Mouse (Mus musculus) fat pad, adult 2 months (tissue): ENCODE measurements at regions not wholly inside any gene's neighbourhood (a gene's known extent, or its start where the extent isn't known, plus 50 kb on each side); places are given as distances from the start of the nearest gene placed in this dataset.

Source experiments
- DNase-seq: peaks from one replicate; pipeline ENCODE4 v3.0.0-alpha.2; 2011; ENCODE audit warnings: low read depth, low spot score; ENCODE audit errors: extremely low read depth

- no peak for DNase-seq
Measured at GRCm38 (mm10) chr2:147703981-147704380, 342.3 kb downstream of the Pax1 start.

GRCm38 (mm10) chr2:147702330-147703063 lies 340.8 kb downstream of the Pax1 start:
- DNase-seq, result no peak

GRCm38 (mm10) chr2:147699524-147700081 lies 337.9 kb downstream of the Pax1 start:
- DNase-seq, result no peak

DNA sequence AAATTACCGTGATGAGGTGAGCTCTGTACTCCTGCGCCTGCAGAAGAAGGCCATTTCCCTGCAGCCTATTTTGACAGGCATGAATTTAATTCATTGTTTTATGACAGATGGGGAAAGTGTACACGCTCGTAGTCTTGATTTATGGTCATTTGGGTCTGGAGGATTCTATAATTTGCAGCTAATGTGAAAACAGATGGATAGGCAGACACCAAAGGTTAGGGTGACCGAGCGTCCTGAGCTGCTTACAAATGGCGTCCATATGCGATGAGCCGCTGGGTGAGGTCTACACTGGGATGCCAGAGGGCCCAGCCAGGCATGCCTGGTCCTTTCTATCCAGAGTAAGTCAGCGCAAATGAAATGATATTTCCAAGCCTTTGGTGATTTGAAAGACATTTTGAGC lies 330.2 kb downstream of the Pax1 start:
- no peak for DNase-seq

- DNase-seq, result no peak
Measured at GRCm38 (mm10) chr2:147690506-147691208, 328.9 kb downstream of the Pax1 start.

DNA sequence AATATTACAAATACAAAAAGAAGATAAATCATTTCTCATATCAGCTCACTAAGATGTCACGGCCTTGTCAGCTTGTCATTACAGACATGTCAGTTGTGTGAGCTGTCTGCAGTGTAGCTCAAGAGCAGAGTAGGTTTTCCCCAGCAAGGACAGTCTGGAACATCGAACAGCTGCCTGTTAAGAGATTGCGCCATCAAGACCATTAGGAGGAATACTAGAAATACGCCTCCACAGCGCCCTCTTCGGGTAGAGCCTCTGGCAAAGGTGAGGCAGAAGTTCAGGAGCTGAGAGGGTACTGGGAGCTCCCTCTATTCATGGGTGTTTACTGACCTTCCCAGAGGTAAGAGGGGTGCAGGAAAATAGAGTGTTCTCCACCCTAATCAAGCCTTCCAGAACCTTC lies 327.0 kb downstream of the Pax1 start:
- DNase-seq, result no peak

DNA sequence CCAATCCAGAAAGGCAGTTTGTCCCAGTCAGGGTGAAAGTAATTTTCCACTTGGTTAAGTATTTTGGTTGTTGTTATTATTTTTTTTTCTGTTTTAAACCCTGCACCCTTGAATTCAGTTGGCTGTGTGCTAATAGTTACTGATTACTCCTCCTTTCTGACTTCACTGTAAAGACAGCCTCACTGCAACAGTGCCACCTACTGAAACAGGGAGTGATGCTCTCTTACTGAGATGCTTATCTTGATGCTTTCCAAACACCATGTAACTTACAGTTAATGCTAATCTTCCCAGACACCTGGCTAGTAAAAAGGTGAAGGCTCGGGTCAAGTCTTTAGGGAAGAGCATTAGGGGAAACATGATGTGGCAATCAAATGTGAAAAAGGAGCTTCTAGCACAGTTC lies 294.9 kb downstream of the Pax1 start:
- no peak for DNase-seq

- DNase-seq, result no peak
Measured at GRCm38 (mm10) chr2:147650229-147650628, 288.5 kb downstream of the Pax1 start.

- no peak for DNase-seq
Measured at GRCm38 (mm10) chr2:147647972-147648371, 286.2 kb downstream of the Pax1 start.

DNA sequence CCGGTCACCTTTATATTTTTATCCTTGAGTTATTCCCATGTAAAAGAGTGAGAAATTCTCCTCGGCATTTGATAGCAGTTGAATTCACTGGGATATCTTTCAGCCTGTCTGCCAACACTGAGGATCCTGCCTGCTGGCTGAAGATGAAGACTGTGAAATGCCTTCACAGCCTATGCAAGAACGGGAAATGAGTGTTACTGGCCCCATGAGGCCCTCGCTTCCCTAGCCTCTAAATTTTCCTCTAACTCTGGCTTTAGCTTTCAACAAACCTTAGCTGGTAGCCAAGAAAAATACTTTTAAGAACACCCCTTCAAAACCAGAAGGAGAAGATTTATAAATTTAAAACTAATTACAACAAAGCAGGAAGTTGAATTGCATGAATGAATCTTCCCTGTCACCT lies 285.8 kb downstream of the Pax1 start:
- no peak for DNase-seq

DNA sequence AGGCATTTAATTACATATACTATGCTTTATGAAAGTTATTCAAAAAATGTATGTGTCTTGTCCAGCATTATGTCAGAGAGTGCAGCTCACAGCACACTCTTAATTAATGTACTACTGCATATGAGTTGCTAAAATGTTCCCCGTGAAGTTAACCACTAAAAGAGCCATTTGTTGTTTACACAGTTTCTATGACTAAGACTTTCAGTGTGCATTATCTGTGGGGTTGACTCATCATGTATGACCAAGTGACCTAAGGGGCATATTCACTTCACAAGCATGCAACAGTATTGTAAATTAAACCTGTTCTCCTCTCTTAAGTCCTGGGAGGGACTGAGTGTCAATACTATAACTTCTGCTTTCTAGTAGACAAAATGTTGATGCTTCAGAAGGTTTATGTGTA lies 276.2 kb downstream of the Pax1 start:
- DNase-seq, result no peak

DNA sequence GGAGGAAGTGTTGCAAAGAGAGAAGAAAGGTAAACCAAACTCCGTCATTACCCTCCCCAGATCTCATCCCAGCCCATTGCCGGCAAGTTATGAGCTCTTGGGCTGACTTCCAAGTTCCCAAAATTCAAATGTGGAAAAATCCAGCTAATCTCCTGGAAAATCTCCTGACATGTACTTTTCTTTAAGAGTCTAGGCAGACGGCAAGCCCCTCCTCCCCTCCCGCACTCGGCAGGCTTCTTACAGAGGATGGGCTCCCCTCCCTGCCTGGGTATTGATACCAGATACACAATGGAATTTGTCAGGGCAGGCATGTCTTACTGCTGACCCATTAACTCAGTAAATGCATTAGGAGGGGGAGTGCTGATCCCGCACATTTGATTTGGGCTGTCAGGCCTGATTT lies 271.0 kb downstream of the Pax1 start:
- DNase-seq, result no peak

GRCm38 (mm10) chr2:147629716-147630115 lies 268.0 kb downstream of the Pax1 start:
- DNase-seq, result no peak

- DNase-seq, result no peak
Measured at GRCm38 (mm10) chr2:147627096-147627495, 265.4 kb downstream of the Pax1 start.

DNA sequence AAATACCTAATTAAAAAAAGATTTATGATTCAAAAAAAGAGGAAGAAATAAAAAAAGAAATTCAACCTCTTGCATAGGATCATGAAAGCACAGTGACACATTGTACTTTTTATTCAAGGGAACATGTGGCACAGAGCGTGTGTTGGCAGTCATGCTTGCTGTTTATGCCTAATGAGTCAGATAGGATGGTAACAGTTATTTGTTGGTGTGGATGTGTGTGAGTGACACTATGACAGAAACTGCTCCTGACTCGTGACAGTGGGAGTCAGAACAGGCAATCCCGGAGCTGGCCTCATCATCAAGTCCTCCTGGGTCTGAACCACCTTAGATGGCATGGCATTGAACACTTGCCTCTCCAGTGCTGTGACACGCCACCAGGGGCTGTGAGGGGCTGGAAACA lies 261.4 kb downstream of the Pax1 start:
- DNase-seq, result no peak

DNA sequence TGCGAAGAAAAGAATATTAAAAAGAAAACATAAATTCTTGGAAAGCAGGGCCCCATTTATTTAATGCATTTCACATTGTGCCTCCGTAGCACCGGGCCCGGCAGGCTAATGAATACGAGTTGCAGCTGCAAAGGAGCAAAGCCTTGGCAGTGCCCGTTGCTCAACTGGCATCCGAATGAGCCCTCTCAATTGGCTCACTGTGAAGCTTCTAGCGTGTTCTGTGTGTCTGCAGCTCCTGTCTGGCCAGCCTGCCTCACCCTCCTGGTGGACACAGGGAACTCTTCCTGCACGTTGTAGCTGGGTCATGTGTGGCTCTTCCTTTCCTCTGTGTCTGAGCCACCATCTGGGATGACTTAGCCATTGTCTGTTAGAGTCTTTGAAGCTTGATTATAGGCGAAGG lies 256.1 kb downstream of the Pax1 start:
- no peak for DNase-seq

GRCm38 (mm10) chr2:147610343-147610742 lies 248.6 kb downstream of the Pax1 start:
- no peak for DNase-seq

DNA sequence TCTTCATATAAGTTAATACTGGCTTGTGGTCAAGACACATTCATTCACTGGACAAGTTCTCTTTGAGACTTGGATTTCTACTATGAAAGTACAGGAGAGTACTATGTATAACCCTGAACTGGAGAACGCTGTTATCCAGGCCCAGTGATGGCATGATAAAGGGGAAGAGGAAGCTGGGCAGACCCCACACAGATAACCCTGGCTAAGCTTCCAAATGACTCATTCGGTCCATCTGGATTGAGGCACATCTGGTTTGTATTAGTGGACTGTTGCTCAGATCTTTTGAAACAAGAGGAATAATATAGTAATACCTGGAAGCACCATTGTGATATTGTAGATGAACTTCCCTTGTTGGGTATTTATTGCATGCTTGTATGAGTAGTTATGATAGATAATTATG lies 239.9 kb downstream of the Pax1 start:
- no peak for DNase-seq

GRCm38 (mm10) chr2:147572413-147572812 lies 210.7 kb downstream of the Pax1 start:
- DNase-seq, result no peak

GRCm38 (mm10) chr2:147561220-147561619 lies 199.5 kb downstream of the Pax1 start:
- DNase-seq, result no peak

DNA sequence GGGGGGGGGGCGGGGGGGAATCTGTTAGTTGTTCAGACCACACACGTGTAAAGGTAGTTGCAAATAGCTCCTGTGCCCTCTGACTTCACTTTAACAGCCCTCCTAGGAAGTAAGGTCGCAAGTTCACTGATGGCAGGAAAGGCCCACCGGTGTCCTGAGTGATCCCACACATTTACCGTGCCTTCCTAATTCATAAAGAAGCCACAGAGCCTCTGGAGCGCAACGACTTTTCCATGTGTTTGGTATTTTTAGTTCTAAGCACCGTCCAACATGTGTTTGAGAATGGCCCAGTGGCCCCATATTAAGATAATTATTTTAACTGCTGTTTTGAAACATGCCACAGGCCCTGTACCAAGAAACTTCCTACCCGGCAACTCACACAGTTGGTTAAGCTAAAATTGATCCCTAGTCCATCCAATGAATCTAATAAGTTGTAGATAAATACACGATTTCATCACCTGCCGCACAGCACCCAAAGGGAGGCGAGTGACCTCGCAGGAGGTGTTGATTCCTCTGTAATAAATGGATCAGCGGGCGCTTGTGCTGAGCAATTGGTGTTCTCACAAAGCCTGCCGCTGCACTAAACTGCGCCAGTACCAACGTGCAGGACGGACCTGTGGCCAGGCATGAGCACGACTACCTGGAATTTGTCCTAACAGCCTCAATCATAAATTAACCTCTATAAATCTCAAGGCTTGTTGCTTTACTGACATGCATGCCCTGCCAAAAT lies 198.9 kb downstream of the Pax1 start:
- DNase-seq, result no peak

DNA sequence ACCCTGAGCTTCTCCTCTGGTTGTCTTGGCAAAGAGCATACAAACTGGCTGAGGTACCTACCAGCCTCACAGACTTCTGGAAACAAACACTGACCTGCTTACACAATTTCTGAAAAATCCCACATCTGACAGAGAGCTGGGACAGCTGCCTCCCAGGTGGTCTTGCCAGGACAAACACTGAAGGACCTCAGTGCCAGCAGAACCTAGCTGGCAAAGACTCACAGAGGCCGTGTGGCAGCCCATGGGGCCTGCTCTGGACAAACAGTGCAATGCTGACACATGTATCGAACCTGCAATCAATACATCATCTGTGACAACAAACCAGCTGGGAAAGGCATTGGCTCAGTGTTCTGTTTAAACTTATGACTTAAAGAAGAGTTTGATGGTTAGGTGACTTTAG lies 167.4 kb downstream of the Pax1 start:
- DNase-seq, result no peak
